Mouse (Mus musculus) liver, postnatal 0 days (tissue): ENCODE measurements around the gene Senp7. TPM values are rescaled to one million over a fixed set of nuclear protein-coding genes. Genes with fewer than 3 reads are reported as not detected.
A peak's percentile ranks its signal among the peaks of the same experiment; 100 is the strongest.

Experiments
- ATAC-seq: fragments of 200-750 bp; cut with Nextera tagmentation; 2 replicates; pipeline ENCODE4 v1.8.0; 2017; ENCODE audit warnings: mild to moderate bottlenecking, moderate library complexity
- DNase-seq: peaks from one replicate; pipeline ENCODE4 v3.0.0-alpha.2; 2016
- H3K27ac ChIP-seq: fragments of 300-500 bp; sonication (generic); 2 replicates; pipeline ENCODE4 v1.5.1; 2014; ENCODE audit warnings: antibody characterized with exemption, moderate library complexity, mild to moderate bottlenecking, low read depth
- H3K27me3 ChIP-seq: fragments of 300-500 bp; sonication (generic); 2 replicates; pipeline ENCODE4 v1.6.1; 2014; ENCODE audit warnings: low read length, control low read depth, mixed read lengths; ENCODE audit not compliant: insufficient read depth
- H3K36me3 ChIP-seq: fragments of 300-500 bp; sonication (generic); replicated peaks from 2 replicates; pipeline ENCODE4 v1.6.1; 2014; ENCODE audit warnings: mild to moderate bottlenecking, control low read depth, low read length, moderate library complexity, mixed read lengths; ENCODE audit not compliant: insufficient read depth
- H3K4me1 ChIP-seq: fragments of 300-500 bp; sonication (generic); 2 replicates; pipeline ENCODE4 v1.6.1; 2014; ENCODE audit warnings: antibody characterized with exemption, mild to moderate bottlenecking, control low read depth; ENCODE audit not compliant: insufficient read depth
- H3K4me2 ChIP-seq: fragments of 300-500 bp; sonication (generic); 2 replicates; pipeline ENCODE4 v1.6.1; 2014; ENCODE audit warnings: low read depth, mild to moderate bottlenecking, low read length, moderate library complexity, mixed read lengths
- H3K4me3 ChIP-seq: fragments of 300-500 bp; sonication (generic); 2 replicates; pipeline ENCODE4 v1.5.1; 2014; ENCODE audit warnings: low read depth, low read length
- H3K9ac ChIP-seq: fragments of 300-500 bp; sonication (generic); replicated peaks from 2 replicates; pipeline ENCODE4 v1.6.1; 2014; ENCODE audit warnings: mild to moderate bottlenecking, moderate library complexity
- H3K9me3 ChIP-seq: fragments of 300-500 bp; sonication (generic); 2 replicates; pipeline ENCODE4 v1.6.1; 2016; ENCODE audit warnings: mild to moderate bottlenecking, control low read depth, low read length, mixed read lengths
- CTCF ChIP-seq: sonication (generic); IDR thresholded peaks from 2 replicates; pipeline ENCODE4 v1.5.1; 2016; ENCODE audit warnings: antibody characterized with exemption, low read depth
- EP300 ChIP-seq: IDR thresholded peaks from 2 replicates; pipeline ENCODE4 v1.6.1; 2016; ENCODE audit warnings: antibody characterized with exemption, low read depth, mild to moderate bottlenecking
- WGBS: fragments of 180-500 bp; shearing (Covaris S2); extraction: QIAGEN DNeasy Blood & Tissue Kit; methylation state at CpG from one replicate; pipeline ENCODE4 v1.1.7; 2014; ENCODE audit not compliant: insufficient replicate concordance; 5-methylcytosine and 5-hydroxymethylcytosine counted together
- microRNA-seq: library from miRNA; unstranded; fragments of <30 nt; microRNA quantifications from one replicate; pipeline ENCODE4, GENCODE M21; 2016
- polyA plus RNA-seq: library from polyadenylated mRNA; unstranded; fragments of >200 nt; fragmentation: Nextera tagmentation; extraction: Ambion mirVana; gene quantifications from 2 replicates; pipeline ENCODE4 v1.2.1, GENCODE M21; 2015

Senp7 gene
- polyA plus RNA-seq, 1 experiment from 2014 or later: 10.6 TPM

DNA sequence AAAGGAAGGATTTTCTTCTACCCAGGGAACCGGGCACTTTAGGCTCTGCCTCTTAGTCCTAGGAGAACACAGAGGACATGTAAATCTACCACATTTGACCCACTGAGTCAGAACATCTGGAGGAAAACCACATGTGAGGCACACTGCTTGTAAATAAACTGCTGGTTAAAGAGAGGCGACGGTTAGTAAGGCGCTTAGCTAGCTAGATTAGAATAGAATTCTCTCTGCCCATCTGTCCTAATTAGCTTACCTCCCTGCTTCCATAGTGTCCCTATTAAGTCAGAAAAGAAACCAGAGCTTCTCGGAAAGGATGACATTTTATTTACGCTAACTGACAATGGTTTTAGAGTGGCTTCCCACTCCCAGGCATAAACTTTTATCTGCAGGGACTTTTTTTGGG, 155.9 kb downstream of the Senp7 start, which contains the start of gene Impg2:
Gene Impg2, plus strand, starts transcription at position 263 of the 400 bp plus-strand sequence.
- H3K36me3 ChIP-seq: no peaks in the 10 kb centered on the region
- no peak within 1 kb of the TSS for H3K4me2 ChIP-seq
- H3K4me1 ChIP-seq: no peaks in the 10 kb centered on the region
- DNase-seq: no peak
- ATAC-seq: no peak
- no peaks in the 10 kb centered on the region for H3K9me3 ChIP-seq
- H3K27ac ChIP-seq: no peak within 1 kb of the TSS
- H3K4me3 ChIP-seq: no peak within 1 kb of the TSS
- WGBS: 70% methylated on average over 6 of the region's 6 CpGs
- no peak within 1 kb of the TSS for H3K9ac ChIP-seq
- no peak for TF ChIP-seq CTCF
- TF ChIP-seq EP300: no peak
- no peaks in the 10 kb centered on the region for H3K27me3 ChIP-seq

DNA sequence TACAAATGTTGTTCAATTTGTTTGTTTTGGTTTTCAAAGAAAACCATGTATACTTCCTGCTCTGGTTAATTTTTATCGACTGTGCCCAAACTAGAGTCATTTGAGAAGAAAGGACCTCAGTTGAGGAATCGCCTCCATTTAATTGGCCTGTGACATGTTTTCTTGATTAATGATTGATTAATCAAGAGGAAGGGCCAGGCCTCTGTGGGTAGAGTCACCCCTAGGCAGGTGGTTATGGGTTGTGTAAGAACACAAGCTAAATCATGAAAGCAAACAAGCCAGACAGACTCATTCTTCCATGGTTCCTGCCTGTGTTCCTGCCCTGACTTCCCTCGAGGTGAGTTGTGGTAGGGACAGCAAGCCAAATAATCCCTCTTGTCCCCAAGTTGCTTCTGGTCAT, 164.6 kb downstream of the Senp7 start:
- H3K27ac ChIP-seq: no peak overlapping the region
- no peaks in the 10 kb centered on the region for H3K36me3 ChIP-seq
- no peaks in the 10 kb centered on the region for H3K9me3 ChIP-seq
- H3K4me3 ChIP-seq: no peak overlapping the region
- TF ChIP-seq CTCF (no peak), EP300 (no peak)
- ATAC-seq: peak; percentile 48; the same call in 1 of the 2 replicates
- no peaks in the 10 kb centered on the region for H3K4me1 ChIP-seq
- no peaks in the 10 kb centered on the region for H3K27me3 ChIP-seq
- WGBS: 58% methylated on average over 3 of the region's 3 CpGs
- DNase-seq: no peak
- no peak overlapping the region for H3K9ac ChIP-seq
- no peak overlapping the region for H3K4me2 ChIP-seq

DNA sequence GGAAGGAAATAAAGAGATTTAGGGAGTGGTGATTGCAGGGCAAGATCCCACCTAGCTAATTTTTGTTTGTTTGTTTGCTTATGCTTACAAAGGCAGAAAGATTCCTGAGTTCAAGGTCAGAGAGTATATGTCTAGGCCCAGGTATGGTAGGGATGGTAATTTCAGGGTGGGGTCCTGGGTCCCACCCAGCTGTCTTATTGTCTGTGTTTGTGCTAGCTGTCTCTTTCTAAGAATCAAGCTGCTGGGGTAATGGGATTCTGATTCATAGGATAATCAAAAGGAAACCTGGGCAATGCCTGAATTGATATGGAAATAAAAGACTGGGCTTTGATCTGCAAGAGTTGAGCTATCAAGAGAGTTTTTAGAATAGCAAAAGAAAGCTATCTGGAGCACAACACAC, 179.5 kb downstream of the Senp7 start:
- TF ChIP-seq EP300: no peak
- no peak for TF ChIP-seq CTCF
- Histone ChIP-seq H3K4me3 (no peak overlapping the region), H3K27ac (no peak overlapping the region), H3K9me3 (no peaks in the 10 kb centered on the region), H3K4me2 (no peak overlapping the region), H3K27me3 (no peaks in the 10 kb centered on the region), H3K4me1 (no peaks in the 10 kb centered on the region), H3K36me3 (no peaks in the 10 kb centered on the region), H3K9ac (no peak overlapping the region)
- DNase-seq: no peak
- no peak for ATAC-seq

DNA sequence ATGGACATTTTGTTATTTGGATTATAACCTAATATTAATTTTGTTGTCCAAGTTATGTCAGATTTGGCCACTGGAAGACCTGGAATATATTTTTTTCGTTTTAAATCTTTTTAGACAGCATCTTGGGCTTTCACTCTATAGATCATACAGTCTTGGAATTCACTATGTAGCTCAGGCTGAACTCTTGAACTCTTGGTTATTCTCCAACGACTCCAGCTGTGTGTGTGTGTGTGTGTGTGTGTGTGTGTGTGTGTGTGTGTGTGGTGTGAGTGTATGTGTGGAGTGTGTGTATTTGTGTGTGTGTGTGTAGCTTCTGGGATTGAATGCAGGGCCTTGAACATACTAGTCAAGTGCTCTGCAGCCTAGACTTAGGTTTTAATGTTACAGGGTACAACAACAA, 181.3 kb downstream of the Senp7 start:
- Histone ChIP-seq H3K27ac (no peak overlapping the region), H3K4me2 (no peak overlapping the region), H3K9ac (no peak overlapping the region), H3K36me3 (no peaks in the 10 kb centered on the region), H3K27me3 (no peaks in the 10 kb centered on the region), H3K4me3 (no peak overlapping the region), H3K9me3 (no peaks in the 10 kb centered on the region), H3K4me1 (no peaks in the 10 kb centered on the region)
- no peak for DNase-seq
- ATAC-seq: no peak
- TF ChIP-seq CTCF (no peak), EP300 (no peak)
- 46% methylated on average over 2 of the region's 2 CpGs for WGBS

DNA sequence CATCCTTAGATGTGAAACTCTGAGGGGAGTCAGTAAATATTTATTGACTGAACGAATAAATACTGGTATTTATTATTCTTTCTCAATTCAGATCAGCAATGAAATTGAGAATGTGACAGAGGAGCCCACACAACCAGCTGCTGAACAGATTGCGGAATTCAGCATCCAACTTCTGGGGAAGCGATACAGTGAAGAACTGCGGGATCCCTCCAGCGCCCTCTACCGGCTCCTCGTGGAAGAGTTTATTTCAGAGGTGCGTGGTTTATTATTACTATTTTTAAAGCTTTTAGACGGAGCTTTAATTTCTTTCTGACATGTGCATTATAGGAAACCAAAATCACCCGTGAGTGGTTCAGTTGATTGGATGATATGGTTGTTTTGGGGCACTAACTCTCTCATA, 183.2 kb downstream of the Senp7 start:
- TF ChIP-seq CTCF: peak; percentile 51
- TF ChIP-seq EP300: no peak
- Histone ChIP-seq H3K4me3 (no peak overlapping the region), H3K9me3 (no peaks in the 10 kb centered on the region), H3K4me1 (no peaks in the 10 kb centered on the region), H3K27me3 (no peaks in the 10 kb centered on the region), H3K4me2 (no peak overlapping the region), H3K27ac (no peak overlapping the region), H3K36me3 (no peaks in the 10 kb centered on the region), H3K9ac (no peak overlapping the region)
- 45% methylated on average over 10 of the region's 10 CpGs for WGBS
- ATAC-seq: no peak
- peak; percentile 39 for DNase-seq

DNA sequence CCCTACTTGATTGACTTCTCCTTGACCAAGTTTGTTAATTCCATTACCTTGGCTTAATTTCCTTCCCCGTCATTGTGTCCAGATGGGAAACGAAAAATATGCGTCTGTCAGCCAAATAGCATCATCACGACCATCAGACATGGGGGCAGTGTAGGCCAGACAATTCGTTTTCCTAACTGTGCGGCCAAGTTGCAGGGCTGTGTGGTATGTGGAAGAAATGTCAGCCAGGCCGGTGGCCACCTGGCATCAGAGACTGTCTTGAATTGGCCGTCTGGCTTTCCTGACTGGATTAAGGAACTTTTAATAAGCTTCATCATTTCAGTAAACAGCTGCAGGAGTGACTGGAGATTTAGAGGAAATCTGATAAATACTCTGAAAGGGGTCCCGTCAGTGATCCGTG, 184.6 kb downstream of the Senp7 start:
- no peaks in the 10 kb centered on the region for H3K36me3 ChIP-seq
- no peaks in the 10 kb centered on the region for H3K27me3 ChIP-seq
- no peak for ATAC-seq
- 77% methylated on average over 10 of the region's 10 CpGs for WGBS
- H3K9me3 ChIP-seq: no peaks in the 10 kb centered on the region
- no peak overlapping the region for H3K27ac ChIP-seq
- no peak for TF ChIP-seq EP300
- no peak for TF ChIP-seq CTCF
- H3K4me2 ChIP-seq: no peak overlapping the region
- no peak overlapping the region for H3K9ac ChIP-seq
- H3K4me1 ChIP-seq: no peaks in the 10 kb centered on the region
- DNase-seq: no peak
- H3K4me3 ChIP-seq: no peak overlapping the region

Small RNAs within 50 kb of the gene (microRNA-seq; reads per million reads assigned to microRNA genes)
- not detected for gene Gm24047

Other genes with a start within 250 kb of the Senp7 start
- gene Nfkbiz, start 209.4 kb upstream of the Senp7 start, polyA plus RNA-seq: 2.7 and 3.2 TPM in 2 replicates
- gene Nxpe3, start 153.1 kb upstream of the Senp7 start, polyA plus RNA-seq: 0.22 and 0.31 TPM in 2 replicates
- 2.4 and 2.7 TPM in 2 replicates for gene Cep97, start 113.5 kb upstream of the Senp7 start, polyA plus RNA-seq
- gene Rpl24, start 82.1 kb upstream of the Senp7 start, polyA plus RNA-seq: 446 and 482 TPM in 2 replicates
- gene Zbtb11, start 74.5 kb upstream of the Senp7 start, polyA plus RNA-seq: 5.3 and 6.0 TPM in 2 replicates
- 61.8 and 64.2 TPM in 2 replicates for gene Pcnp, start 18.6 kb upstream of the Senp7 start, polyA plus RNA-seq
- gene Trmt10c, start 10.5 kb upstream of the Senp7 start, polyA plus RNA-seq: 15.2 and 15.7 TPM in 2 replicates
- 0.06 TPM in 2 replicates for gene Impg2, start 156.0 kb downstream of the Senp7 start, polyA plus RNA-seq